Mouse (Mus musculus) kidney, adult 9 months (tissue): ENCODE results near the gene Gm45837.

ENCODE experiments used
- DNase-seq: peaks from one replicate; pipeline ENCODE4 v3.0.0; 2022

Gm45837 gene

DNA sequence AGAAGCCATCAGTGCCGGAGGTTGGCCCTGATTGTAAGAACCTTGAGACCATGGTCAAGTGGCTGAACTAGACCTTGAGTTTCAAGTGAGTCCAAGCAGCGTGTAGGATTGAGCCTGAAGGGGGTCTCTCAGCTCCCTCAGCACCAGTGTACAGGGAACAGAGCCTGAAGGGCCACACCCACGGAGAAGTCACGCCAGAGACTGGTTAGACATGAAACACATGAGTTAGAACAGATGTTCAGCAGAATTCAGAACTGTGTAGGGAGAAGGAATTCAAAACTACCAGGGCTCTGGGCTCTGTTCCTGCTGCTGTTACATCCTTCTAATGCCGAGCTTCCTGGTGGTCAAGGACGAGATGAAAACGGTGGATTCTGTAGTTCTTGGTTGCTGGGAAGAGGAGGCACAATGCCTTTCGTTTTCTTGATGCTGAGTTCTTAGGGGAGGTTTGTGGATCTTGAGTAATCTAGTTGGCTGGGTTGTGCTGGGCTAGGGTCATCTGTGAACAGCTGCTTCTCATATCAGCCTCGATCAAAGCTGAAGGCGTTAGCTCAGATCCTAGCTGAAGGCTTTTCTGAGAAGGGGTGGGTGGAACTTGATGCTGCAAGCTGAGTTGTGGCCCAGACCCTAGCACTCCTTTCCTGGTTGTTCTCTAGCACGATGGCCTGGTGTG lies at the start of gene Gm45837:
Gm45837 (plus strand) TSS at position 620 of the 670 bp plus-strand sequence.
- no peak for DNase-seq

DNA sequence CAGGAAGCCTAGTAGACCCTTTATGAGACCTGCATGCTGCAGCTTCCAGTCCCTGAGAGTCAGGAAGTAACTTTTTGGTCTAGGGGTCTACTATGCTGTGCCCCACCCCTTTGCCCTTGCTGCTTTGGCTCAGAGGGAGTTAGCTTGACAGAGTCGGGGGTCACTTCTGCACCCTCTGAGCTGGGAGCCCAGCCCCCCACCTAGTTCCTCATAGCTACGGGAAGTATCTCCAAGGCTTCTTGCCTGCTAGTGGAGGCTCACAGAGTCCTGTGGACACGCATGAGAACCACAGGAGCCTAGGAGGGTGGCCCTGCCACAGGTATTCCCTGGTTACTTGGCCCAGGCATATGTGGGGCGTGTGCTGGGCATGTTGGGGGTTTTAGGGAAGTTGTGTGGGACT lies 49.7 kb upstream of the Gm45837 start:
- DNase-seq = no peak

DNA sequence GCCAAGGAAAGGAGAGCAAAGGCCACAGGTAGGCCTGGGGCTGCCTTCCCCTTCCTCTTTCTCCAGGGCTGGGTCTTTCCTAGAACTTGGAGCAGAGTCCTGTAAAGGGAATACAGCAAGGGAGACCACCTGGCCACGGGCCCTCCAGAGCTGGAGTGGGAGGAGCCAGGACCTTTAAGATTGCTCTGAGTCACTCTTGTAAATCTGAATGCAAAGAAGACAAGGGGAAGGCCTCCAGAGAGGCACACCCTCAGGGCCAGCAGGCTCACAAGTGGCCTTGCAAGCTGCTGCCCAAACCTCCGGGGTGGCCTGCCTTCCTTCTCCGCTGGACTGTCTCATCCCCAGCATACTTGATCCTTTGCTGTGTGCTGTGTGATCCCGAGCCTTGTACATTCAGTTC lies 48.9 kb upstream of the Gm45837 start:
- DNase-seq = no peak

DNA sequence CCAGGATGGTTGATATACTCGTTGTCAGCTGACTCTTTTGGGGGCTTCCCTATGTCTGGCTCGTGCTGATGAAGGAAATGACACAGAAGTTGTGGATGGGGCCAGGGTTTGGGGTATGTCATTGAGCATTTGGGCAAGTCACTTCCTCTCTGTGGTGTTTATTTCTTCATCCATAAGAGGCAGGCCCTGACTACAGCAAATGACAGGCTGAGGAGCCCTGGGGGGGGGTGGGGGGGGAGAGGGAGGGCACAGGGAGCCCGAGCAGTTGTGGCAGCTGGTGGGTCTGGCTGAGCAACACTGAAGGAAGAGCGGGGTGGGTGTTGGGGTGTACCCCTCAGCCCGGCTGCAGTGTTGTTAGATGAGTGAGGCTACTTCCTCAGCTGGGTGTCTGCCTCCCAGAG lies 47.9 kb upstream of the Gm45837 start:
- DNase-seq = no peak

DNA sequence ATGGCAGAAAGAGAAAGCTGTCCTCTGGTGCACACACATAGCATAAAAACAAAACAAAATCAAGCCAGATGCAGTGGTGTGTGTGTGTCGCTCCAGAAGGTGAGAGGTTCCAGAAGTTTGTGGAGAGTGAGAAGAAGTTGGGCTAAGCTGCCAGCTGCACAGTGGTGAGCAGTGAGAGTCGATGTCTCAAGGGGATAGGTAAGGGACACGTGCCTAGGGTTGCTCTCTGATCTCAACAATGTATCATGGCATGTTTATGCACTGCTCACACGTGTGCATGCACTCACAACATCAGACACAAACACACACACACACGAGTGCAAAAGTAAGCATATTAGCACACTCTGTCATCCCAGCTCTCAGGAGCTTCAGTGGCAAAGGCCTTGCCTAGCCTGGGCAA lies 46.8 kb upstream of the Gm45837 start:
- DNase-seq = no peak

DNA sequence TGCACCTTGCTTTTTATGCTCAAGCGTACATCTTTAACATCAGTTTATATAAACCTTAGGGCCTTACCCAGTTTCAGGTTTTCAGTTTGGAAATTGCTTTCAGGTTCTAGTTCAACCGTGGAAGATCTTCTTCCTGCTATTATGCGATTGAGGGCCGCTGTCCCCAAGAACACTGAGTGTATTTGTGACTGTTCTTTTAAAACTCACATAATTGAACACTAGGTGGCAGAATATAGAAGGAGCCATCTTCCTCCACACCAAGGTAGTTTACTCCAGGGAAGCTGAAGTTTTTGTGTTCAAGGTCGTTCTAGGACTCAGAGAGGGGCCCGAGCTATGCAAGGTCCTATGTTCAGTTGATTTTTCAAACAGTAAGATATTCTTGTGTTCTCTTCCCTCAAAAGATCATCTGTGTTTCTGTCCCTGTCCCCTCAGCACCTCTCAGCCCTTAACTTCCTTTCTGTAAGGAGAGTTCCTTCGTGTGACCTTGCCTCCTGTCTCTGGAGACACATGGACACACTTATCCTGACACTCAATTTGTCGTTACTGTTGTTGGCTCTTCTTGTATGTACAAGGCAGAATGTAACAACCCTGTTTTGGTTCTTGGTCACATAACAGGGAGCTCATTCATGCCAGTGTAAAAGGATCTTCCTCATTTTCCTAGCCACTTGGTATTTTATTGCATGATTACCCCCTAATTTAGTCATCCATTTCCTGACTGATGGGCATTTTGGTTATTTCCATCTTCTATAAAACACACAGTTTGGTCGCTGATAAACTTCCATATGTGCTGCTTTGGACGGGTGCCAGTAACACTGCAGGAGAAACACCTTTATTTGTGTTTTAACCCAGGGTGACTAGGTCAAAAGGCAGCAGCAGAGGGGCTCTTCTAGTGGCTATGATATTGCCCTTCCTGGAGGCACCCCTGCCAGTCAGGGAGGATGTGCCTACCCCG lies 42.5 kb upstream of the Gm45837 start:
- DNase-seq = no peak

DNA sequence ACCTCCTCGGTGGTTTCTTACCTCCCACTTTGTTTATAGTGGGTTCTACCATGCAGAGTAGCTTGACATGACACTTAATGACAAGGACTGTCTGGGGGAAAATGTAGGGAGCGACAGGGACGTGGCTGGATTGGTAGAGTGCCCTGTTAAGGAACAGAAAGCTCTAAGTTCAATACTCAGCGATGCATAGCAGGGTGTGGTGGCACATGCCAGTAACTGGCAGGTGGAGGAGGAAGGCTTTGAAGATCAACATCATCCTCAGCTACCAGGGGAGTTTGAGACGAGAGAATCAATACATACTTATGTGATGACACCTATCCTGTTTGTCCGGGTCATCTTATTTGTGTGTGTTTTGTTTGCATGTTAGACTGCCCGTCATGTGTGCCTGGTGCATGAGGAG lies 41.0 kb upstream of the Gm45837 start:
- DNase-seq = no peak

DNA sequence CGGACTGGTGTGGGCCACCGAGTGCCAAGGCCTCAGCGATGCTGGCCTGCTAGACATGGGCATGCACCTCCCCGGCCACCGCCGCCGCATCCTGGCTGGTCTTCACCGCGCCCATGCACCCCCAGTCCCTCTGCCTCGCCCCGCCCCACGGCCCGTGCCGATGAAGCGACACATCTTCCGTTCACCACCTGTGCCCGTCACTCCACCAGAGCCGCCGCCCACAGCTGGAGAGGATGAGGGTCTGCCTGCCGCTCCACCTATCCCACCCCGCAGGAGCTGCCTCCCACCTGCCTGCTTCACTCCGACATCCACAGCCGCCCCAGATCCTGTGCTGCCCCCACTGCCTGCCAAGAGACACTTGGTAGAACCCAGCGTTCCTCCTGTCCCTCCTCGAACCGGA lies 37.6 kb upstream of the Gm45837 start:
- no peak for DNase-seq

DNA sequence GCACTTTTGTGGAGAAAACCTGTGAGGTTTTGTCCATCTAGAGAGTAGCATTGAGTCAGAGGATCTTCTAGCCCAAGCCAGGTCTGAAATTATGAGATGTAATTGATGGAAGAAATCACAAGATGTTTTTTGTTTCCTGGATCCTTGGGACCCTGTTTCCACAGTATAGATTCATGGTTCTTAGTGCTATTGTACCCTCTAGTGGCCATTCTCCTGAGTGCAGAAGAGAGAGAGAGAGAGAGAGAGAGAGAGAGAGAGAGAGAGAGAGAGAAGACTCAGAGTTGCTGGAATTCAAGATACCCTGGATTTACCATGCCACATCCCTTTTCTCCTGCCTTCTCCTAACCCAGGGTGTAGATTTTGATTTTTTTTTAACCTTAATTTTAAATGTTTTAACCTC lies 36.5 kb upstream of the Gm45837 start:
- peak; percentile 66 for DNase-seq

DNA sequence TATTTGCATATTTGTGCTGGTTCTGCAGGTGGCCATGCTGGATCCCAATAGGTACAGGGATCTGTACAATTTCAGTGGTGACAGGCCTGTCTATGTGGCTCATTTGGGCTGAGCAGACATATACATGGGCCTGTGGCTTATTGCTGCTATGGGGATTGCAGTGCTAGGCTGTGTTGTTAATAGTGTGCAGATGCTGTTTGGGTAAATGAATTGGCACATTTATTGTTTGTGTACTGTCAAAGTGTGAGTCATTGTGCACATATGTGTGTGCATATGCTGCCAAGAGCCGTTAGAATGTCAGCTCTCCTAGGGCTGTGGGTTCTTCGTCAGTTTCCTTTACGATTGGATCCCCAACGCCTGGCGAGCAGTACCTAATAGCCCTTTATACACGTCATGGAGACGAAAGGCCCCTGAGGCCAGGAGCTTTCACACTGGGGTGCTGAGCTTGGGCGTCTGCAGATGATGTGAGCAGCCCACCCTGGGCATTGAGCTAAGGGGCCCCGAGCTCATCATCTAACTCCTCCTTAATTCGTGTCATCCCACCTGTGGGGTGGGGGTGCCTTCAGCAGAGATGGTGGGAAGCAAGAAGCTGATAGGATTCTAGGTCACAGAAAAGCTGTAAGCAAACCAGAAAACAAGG lies 33.9 kb upstream of the Gm45837 start:
- no peak for DNase-seq

DNA sequence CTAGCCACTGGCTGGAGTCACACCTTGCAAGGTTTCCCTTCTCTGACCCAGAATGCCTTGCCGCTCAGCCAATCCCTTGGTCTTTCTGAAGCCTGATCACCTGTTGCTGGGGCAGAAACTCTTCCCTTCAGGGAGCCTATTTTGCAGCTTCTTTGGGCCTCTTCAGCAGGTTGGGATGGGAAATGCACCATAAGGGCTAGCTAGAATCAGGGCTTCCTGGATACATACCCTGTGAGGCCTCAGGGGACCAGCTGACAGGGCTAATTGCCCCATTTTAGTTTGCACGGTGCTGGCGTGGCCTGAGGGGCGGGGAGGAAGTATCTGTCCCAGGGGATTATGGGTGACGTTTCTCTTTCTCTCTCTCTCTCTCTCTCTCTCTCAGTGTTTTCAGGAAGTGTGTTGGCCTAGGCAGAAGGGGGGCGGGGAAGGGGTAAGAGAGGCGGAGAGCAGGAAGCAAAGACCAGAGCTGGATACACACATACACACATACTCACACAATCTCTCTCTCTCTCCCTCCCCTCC lies 32.9 kb upstream of the Gm45837 start:
- DNase-seq = peak; percentile 84

DNA sequence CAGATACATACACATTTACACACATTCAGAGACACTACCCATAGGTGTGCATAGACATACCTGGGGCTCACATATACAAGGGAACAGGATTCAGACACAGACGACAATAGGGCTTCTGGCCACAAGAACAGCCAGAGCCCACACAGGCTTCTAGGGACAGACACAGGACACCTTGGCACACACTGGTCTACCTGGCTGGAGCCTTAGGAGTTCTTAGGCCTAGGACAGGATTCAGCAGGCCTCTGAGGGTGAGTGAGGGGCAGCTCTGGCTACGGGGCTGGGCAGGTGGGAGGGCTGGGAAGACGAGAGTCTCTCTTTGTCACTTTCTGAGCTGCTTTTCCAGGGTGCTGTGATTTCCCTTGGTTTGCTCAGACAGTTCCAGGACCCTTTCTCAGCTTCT lies 32.4 kb upstream of the Gm45837 start:
- peak; percentile 43 for DNase-seq

DNA sequence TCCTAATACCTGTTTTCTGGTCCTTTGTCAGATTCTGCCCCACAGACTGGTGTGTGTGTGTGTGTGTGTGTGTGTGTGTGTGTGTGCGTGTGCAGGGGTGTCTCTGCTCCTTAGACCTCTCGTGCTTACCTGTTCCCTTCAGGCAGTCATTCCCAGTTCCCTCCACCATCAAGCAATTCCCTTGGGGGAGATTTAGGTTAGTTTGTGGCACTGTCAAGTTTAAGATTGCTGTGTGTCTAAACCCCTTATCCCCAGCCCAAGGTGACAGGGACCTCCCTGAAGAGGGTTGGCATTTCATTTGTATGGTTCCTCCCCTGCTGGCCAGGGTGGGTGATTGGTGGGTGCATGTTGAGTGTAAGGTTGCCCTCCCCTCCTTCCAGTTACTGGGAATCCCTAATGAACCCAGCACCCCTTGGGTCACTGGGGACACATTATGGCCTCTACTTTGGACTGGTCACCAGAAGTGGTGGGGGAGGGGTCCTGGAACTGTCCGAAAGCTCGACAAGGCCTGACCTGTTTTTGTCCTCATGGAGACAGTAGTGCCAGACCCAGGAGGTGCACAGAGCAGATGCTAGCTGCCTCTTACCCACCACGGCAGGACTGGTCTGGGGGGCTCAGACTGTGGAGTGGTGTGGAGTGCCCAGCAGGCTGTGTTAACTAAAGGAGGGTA lies 31.8 kb upstream of the Gm45837 start:
- peak; percentile 62 for DNase-seq

DNA sequence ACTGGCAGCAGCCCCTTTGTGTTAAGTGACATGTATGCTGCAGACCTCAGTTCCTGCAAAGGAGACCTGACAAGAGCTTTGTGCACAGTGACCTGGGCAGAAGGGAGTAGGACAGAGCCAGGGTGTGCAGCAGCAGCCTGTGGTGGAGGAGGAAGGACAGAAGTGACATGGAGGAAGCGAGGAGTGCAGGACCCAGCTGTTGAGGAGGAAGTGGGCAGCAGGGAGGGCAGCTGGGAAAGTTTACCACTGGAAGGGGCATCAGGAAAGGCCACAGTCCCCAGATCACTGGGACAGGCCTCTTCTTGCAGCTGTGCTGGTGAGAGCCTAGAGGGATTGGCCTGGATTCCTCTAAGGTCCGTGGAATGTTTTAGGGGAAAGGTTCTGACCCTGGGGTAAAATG lies 31.0 kb upstream of the Gm45837 start:
- no peak for DNase-seq

DNA sequence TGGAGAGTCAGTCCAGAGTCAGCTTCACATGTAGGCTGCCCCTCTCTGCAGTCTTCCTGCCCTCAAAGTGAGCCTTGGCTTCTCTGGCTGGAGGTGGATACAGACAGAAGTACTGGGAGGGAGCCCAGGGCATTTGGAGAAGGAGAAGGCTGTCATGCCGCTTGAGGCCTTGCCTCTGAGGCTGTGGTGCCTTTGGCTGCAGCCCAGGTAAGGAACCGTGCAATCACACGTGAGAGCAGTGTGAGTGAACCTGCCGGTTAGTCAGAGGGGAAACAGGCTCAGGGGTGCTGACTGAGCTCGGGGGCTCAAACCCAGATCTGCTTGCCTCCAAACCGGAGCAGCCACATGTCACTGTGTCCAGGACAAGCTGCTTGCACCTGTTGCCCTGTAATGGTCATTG lies 29.2 kb upstream of the Gm45837 start:
- DNase-seq = peak; percentile 79

DNA sequence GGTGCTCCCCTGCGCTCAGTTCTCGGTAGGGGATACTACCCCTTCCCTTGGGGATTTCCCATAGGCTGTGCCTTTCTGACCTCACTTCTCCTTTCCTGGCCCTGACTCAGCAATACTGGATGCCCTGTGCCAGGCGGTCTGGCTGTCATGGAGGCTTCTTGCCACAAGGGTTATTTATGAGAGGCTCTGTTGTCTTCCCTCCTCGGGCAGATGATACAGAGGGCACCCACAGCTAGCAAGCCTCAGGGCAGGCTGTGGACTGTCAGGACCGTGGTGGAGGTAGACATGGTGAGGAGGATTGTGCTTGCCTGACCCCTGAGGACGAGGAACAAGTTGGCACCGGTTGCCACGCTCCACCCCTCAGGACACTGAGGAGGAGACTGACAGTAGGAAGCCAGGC lies 28.3 kb upstream of the Gm45837 start:
- DNase-seq = peak; percentile 61

DNA sequence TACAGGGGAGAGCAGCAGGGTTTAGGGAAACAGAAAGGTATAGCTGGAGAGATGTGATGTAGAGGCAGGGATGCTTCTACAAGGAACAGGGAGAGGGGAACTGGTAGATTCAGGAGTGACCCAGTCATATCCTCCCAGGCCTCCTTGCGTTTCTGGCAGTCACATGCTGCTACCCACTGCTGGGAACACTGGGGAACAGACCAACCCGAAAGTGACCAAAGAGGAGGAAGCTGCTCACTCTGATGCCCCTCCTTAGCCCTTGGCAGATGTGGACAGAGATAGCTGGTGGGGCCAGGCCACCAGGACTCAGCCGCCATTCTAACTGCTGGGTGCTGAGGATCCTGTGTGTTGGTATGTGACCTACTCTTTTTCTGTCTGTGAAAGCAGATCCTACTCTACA lies 26.9 kb upstream of the Gm45837 start:
- no peak for DNase-seq

DNA sequence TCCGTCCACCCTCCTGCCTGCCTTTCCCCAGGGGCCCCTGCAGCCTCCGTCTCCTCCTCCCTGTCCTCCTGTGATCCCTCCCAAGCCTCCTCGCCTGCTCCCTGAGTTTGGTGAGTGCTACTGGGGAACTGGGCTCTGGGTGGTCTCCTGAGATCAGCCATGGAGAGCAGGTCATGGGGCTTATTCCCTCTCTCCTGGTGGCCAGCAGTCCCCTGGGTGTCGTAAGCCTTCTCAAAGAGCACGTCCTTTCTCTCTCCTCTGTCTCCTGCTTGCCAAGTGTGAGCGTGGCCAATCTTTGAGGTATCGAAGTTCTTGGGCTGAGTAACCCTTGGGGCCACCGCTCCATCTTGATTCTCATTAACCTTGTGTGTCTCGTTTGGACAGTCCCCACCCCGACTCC lies 25.8 kb upstream of the Gm45837 start:
- DNase-seq = no peak

DNA sequence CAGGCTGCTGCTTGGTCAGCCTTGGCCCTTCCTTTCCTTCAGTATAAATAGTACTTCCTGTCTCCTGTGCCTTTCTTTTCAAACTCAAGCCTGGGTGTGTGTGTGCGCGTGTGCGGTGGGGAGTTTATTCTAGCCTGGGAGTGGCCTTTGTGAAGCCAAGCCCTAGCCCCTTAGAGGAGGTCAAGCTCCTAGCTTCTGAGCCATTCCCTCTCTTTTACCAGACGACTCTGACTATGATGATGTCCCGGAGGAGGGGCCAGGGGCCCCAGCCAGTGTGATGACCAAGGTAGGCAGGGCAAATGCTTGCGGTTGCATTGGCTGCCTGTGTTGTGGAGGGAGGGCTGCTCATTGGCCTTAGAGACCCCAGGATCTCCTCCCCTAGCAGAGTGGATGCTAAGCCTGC lies 25.4 kb upstream of the Gm45837 start:
- DNase-seq = no peak

DNA sequence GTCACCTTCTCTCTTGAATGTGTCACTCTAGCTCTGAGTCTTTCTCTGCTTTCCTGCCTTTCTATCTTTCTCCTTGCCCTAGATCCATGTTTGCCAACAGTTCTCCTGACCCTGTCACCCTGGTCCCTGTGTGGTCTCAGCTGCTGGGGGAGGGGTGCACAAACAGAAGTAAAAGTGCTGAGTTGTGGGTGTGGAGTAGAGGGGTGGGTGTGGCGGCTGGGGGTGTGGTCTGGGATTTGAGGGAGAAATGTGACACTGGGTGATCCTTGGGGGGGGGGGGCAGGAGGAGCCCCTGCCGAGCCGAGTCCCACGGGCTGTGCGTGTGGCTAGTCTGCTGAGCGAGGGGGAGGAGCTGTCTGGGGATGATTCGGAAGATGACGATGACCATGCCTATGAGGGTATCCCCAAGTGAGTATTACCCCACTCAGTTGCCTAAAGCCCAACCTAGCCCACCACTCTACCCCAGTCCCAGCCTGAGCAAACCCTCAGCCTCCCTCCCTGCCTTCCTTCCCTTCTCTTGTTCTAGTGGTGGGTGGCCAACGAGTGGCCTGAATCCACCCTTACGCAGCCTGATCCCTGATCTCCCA lies 24.7 kb upstream of the Gm45837 start:
- no peak for DNase-seq

DNA sequence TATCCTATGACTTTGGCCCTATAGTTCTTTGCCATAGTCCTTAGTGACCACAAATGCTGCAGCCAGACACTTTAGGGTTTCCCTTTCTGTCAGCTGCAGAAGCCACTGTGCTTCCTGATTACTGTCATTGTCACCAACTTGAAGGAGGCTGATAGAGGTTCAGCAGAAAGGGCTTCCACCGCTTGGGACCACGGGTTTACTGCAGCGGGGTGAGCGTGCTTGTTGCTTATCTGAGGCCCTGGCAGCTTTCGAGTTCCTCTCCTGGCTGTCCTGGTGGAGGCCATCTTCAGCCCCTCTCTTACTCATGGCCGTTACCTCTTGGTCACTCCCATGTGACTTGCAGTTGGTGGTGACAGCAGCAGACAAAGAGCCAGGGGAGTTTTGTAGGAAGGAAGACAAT lies 21.4 kb upstream of the Gm45837 start:
- DNase-seq = no peak

DNA sequence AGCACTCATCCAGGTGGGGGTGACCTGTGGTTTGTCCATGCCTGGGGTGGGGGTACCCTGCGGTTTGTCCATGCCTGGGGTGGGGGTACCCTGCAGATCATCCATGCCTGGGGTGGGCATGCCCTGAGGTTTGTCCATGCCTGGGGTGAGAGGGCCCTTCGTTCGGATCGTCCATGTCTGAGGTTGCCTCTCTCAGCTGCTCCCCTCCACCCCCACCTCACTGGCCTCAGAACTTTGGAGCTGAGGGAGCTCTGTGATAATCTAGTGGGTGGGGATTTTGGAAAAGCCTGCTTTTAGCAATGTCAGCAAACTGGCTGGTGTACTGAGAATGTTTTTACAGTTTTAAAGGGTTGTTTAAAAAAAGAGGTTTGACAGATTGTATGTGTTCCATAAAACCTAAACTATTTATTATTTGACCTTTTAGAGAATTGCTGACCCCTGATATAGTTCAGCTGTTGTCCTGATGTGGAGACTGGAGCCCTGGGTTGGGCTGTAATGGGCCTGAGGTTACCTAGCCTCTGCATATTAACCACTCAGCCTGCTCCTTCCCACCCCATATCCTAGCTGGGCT lies 18.7 kb upstream of the Gm45837 start:
- DNase-seq = no peak
